ENCODE assay signal across 11 mouse cellular contexts in genomic region chr9:108052411-108052810, GRCm38 (mm10). TPM values are rescaled to one million over a fixed set of nuclear protein-coding genes. Genes with fewer than 3 reads are reported as not detected.
DNase-seq lines count a peak whose midpoint lies in the region; ATAC-seq and TF ChIP-seq lines count a peak whose summit lies in the region.
"Had no signal": no experiment of that assay in that cellular context is flagged by ENCODE, and none has a peak within 500 bp of the region (broad histone marks: within the 10 kb centered on the region; RNA-seq: fewer than 3 reads in every experiment).

No protein-coding gene starts in this region.

- H3K9me3 ChIP-seq in kidney, embryonic 15.5 days (replicated peaks): no peaks in the 10 kb centered on the region
- H3K9me3 ChIP-seq in embryonic facial prominence, embryonic 13.5 days: no peaks in the 10 kb centered on the region

- no peak for TF ChIP-seq CTCF in gastrocnemius, adult 2 months (IDR thresholded peaks at IDR 0.05)

- H3K4me3 ChIP-seq in gastrocnemius, adult 2 months: peak overlapping the region; percentile 5; the same call in 1 of the 2 replicates
- no peak overlapping the region for H3K4me3 ChIP-seq in kidney, embryonic 15.5 days (replicated peaks)
- no peak overlapping the region for H3K4me3 ChIP-seq in embryonic facial prominence, embryonic 13.5 days

- no peaks in the 10 kb centered on the region for H3K27me3 ChIP-seq in kidney, embryonic 15.5 days
- no peaks in the 10 kb centered on the region for H3K27me3 ChIP-seq in embryonic facial prominence, embryonic 13.5 days

- H3K4me2 ChIP-seq in kidney, embryonic 15.5 days: no peak overlapping the region
- H3K4me2 ChIP-seq in embryonic facial prominence, embryonic 13.5 days: no peak overlapping the region

- H3K9ac ChIP-seq in kidney, embryonic 15.5 days: no peak overlapping the region
- H3K9ac ChIP-seq in embryonic facial prominence, embryonic 13.5 days: 0 out of 2 replicates have a peak overlapping the region, but pooled peaks have one; percentile 2
- H3K9ac ChIP-seq: forebrain, postnatal 0 days had no signal

- no peak for ATAC-seq in kidney, embryonic 15.5 days (replicated peaks; ENCODE audit: low FRiP score)
- ATAC-seq in embryonic facial prominence, embryonic 13.5 days (ENCODE audit: insufficient number of reproducible peaks, insufficient read depth, low FRiP score, low TSS enrichment, low read depth): no peak

- DNase-seq in gastrocnemius, adult 2 months: peak; percentile 17
- DNase-seq in gastrocnemius, postnatal 36 days: no peak
- no peak for DNase-seq in kidney, adult 8-10 months
- peak; percentile 27 for DNase-seq in naive thymus-derived CD4-positive, alpha-beta T cell, adult 2 months (ENCODE audit: low read depth)
- DNase-seq in adipocyte (ENCODE audit: low spot score): no peak
- no peak for DNase-seq in layer of hippocampus, postnatal 14 days (ENCODE audit: low spot score in 2 of 2)

- H3K4me1 ChIP-seq in kidney, embryonic 15.5 days: peaks cover 37% of the 10 kb centered on the region
- peaks cover 40% of the 10 kb centered on the region for H3K4me1 ChIP-seq in embryonic facial prominence, embryonic 13.5 days

- peak overlapping the region; percentile 87 for H3K27ac ChIP-seq in gastrocnemius, adult 2 months
- H3K27ac ChIP-seq in kidney, embryonic 15.5 days: peak overlapping the region; percentile 11; the same call in 1 of the 2 replicates
- peak overlapping the region; percentile 30; the same call in 1 of the 2 replicates for H3K27ac ChIP-seq in embryonic facial prominence, embryonic 13.5 days

- H3K36me3 ChIP-seq in kidney, embryonic 15.5 days: peaks cover 64% of the 10 kb centered on the region
- H3K36me3 ChIP-seq in embryonic facial prominence, embryonic 13.5 days: peaks cover 71% of the 10 kb centered on the region

- WGBS in kidney, embryonic 15.5 days: 72% methylated on average over 7 of the region's 7 CpGs
- 75% methylated on average over 7 of the region's 7 CpGs for WGBS in embryonic facial prominence, embryonic 13.5 days

- intact Hi-C loops in gastrocnemius, adult 2 months (cut with DNase I): loop anchor here (2.0 to 5.0 kb wide), 3 partner anchors 68 to 150 kb away; partner anchors contain the start of gene Inka1
- intact Hi-C loops in gastrocnemius, postnatal 36 days (cut with DNase I): loop anchor here (5.0 kb wide), 1 partner anchor 150 kb away; no protein-coding TSS in a partner anchor

RNA-seq across cellular contexts. Expression of gene Amigo3, which starts 0.5 kb away (rescaled TPM):
- 1 to 10 TPM; 1.5 to 3.1 TPM for total RNA-seq in gastrocnemius, adult 2 months (2021)
- total RNA-seq in gastrocnemius, postnatal 36 days (2021): 1 to 10 TPM; 1.5 to 2.6 TPM
- 2.2 and 2.7 TPM in 2 replicates for polyA plus RNA-seq in kidney, embryonic 15.5 days (2015; fragmentation: Nextera tagmentation; extraction: Ambion mirVana)
- polyA plus RNA-seq in embryonic facial prominence, embryonic 13.5 days (2015; fragmentation: Nextera tagmentation; extraction: Ambion mirVana): 3.4 and 3.7 TPM in 2 replicates
- 1 to 10 TPM; 2.2 to 2.8 TPM for total RNA-seq in layer of hippocampus, postnatal 14 days (2021)

RNA-seq across cellular contexts. Expression of gene Gmppb, which starts 3.4 kb away (rescaled TPM):
- total RNA-seq in gastrocnemius, adult 2 months (2021): 1 to 10 TPM; 3.3 to 6.3 TPM
- 1 to 10 TPM; 3.3 to 3.8 TPM for total RNA-seq in gastrocnemius, postnatal 36 days (2021)
- polyA plus RNA-seq in kidney, embryonic 15.5 days (2015; fragmentation: Nextera tagmentation; extraction: Ambion mirVana): 25.9 and 30.3 TPM in 2 replicates
- polyA plus RNA-seq in embryonic facial prominence, embryonic 13.5 days (2015; fragmentation: Nextera tagmentation; extraction: Ambion mirVana): 27.4 and 31.5 TPM in 2 replicates
- total RNA-seq in layer of hippocampus, postnatal 14 days (2021): 10 to 100 TPM; 14.7 to 17.5 TPM

RNA-seq across cellular contexts. Expression of gene Mst1, which starts 27.8 kb away (rescaled TPM):
- total RNA-seq in gastrocnemius, adult 2 months (2021): not detected
- not detected for total RNA-seq in gastrocnemius, postnatal 36 days (2021)
- polyA plus RNA-seq in kidney, embryonic 15.5 days (2015; fragmentation: Nextera tagmentation; extraction: Ambion mirVana): 0.45 and 0.55 TPM in 2 replicates
- 0.38 and 1.0 TPM in 2 replicates for polyA plus RNA-seq in embryonic facial prominence, embryonic 13.5 days (2015; fragmentation: Nextera tagmentation; extraction: Ambion mirVana)
- total RNA-seq in layer of hippocampus, postnatal 14 days (2021): not detected
- total RNA-seq: gastrocnemius, postnatal 14 days had no signal
- polyA plus RNA-seq: forebrain, postnatal 0 days; hindbrain, embryonic 16.5 days had no signal

RNA-seq across cellular contexts. Expression of gene Rnf123, which starts 30.7 kb away (rescaled TPM):
- total RNA-seq in gastrocnemius, adult 2 months (2021): 100 to 1,000 TPM; 128 to 157 TPM
- 100 to 1,000 TPM; 141 to 153 TPM for total RNA-seq in gastrocnemius, postnatal 36 days (2021)
- polyA plus RNA-seq in kidney, embryonic 15.5 days (2015; fragmentation: Nextera tagmentation; extraction: Ambion mirVana): 25.2 and 33.4 TPM in 2 replicates
- 31.2 and 36.2 TPM in 2 replicates for polyA plus RNA-seq in embryonic facial prominence, embryonic 13.5 days (2015; fragmentation: Nextera tagmentation; extraction: Ambion mirVana)
- total RNA-seq in layer of hippocampus, postnatal 14 days (2021): 10 to 100 TPM; 84.9 to 86.8 TPM

RNA-seq across cellular contexts. Expression of gene Apeh, which starts 42.0 kb away (rescaled TPM):
- total RNA-seq in gastrocnemius, adult 2 months (2021): 10 to 100 TPM; 30.6 to 33.4 TPM
- 10 to 100 TPM; 26.0 to 31.0 TPM for total RNA-seq in gastrocnemius, postnatal 36 days (2021)
- 67.7 and 76.6 TPM in 2 replicates for polyA plus RNA-seq in kidney, embryonic 15.5 days (2015; fragmentation: Nextera tagmentation; extraction: Ambion mirVana)
- polyA plus RNA-seq in embryonic facial prominence, embryonic 13.5 days (2015; fragmentation: Nextera tagmentation; extraction: Ambion mirVana): 40.8 and 45.6 TPM in 2 replicates
- 10 to 100 TPM; 39.4 to 42.8 TPM for total RNA-seq in layer of hippocampus, postnatal 14 days (2021)

Comparison
In these comparisons a context has a peak if more than half of its experiments do, and no peak if none do; other contexts are left out.
1. DNase-seq: peak in gastrocnemius, adult 2 months (single experiment) and naive thymus-derived CD4-positive, alpha-beta T cell, adult 2 months (single experiment); none in gastrocnemius, postnatal 36 days (0 of 2), kidney, adult 8-10 months (0 of 2), adipocyte (single experiment) and layer of hippocampus, postnatal 14 days (0 of 2).
2. H3K27ac ChIP-seq: peak in every context shown above with its lines; median percentile 87 in gastrocnemius, adult 2 months; 30 in embryonic facial prominence, embryonic 13.5 days; 11 in kidney, embryonic 15.5 days.